Mouse (Mus musculus) stomach, embryonic 15.5 days (tissue): Measurements from ENCODE around the gene Lce1f. TPM values are rescaled to one million over a fixed set of nuclear protein-coding genes. Genes with fewer than 3 reads are reported as not detected.

Experiments
- ATAC-seq: fragments of 200-750 bp; cut with Nextera tagmentation; 2 replicates; pipeline ENCODE4 v1.8.0; 2017; ENCODE audit warnings: low read depth, moderate number of reproducible peaks, moderate TSS enrichment; ENCODE audit not compliant: insufficient read depth, low FRiP score
- H3K27ac ChIP-seq: fragments of 300-500 bp; sonication (generic); 2 replicates; pipeline ENCODE4 v1.5.1; 2015; ENCODE audit warnings: mild to moderate bottlenecking, inconsistent platforms
- H3K27me3 ChIP-seq: fragments of 300-500 bp; sonication (generic); replicated peaks from 2 replicates; pipeline ENCODE4 v1.6.1; 2015; ENCODE audit warnings: inconsistent platforms
- H3K36me3 ChIP-seq: fragments of 300-500 bp; sonication (generic); 2 replicates; pipeline ENCODE4 v1.6.1; 2015; ENCODE audit warnings: inconsistent platforms
- H3K4me1 ChIP-seq: fragments of 300-500 bp; sonication (generic); 2 replicates; pipeline ENCODE4 v1.6.1; 2015; ENCODE audit warnings: inconsistent platforms
- H3K4me2 ChIP-seq: fragments of 300-500 bp; sonication (generic); 2 replicates; pipeline ENCODE4 v1.6.1; 2015; ENCODE audit warnings: mild to moderate bottlenecking, inconsistent platforms
- H3K4me3 ChIP-seq: fragments of 300-500 bp; sonication (generic); replicated peaks from 2 replicates; pipeline ENCODE4 v1.5.1; 2015; ENCODE audit warnings: inconsistent platforms
- H3K9ac ChIP-seq: fragments of 300-500 bp; sonication (generic); 2 replicates; pipeline ENCODE4 v1.6.1; 2015; ENCODE audit warnings: inconsistent platforms
- H3K9me3 ChIP-seq: fragments of 300-500 bp; sonication (generic); 2 replicates; pipeline ENCODE4 v1.6.1; 2016; ENCODE audit warnings: inconsistent platforms
- polyA plus RNA-seq: library from polyadenylated mRNA; unstranded; fragments of >200 nt; fragmentation: Nextera tagmentation; extraction: Ambion mirVana; gene quantifications from 2 replicates; pipeline ENCODE4 v1.2.1, GENCODE M21; 2015

Gene Lce1f
- polyA plus RNA-seq, 1 experiment from 2014 or later = not detected

- no peak for ATAC-seq
- no peak within 1 kb of the TSS for H3K27ac ChIP-seq
- H3K36me3 ChIP-seq = no peaks in the 10 kb centered on the region
- H3K27me3 ChIP-seq = no peaks in the 10 kb centered on the region
- H3K4me1 ChIP-seq = no peaks in the 10 kb centered on the region
- H3K9me3 ChIP-seq = no peaks in the 10 kb centered on the region
- no peak within 1 kb of the TSS for H3K9ac ChIP-seq
- H3K4me2 ChIP-seq = no peak within 1 kb of the TSS
- no peak within 1 kb of the TSS for H3K4me3 ChIP-seq
Observed at GRCm38 (mm10) chr3:92670215-92670614, 49.9 kb downstream of the Lce1f start, which contains the start of gene Lce1a2. Gene Lce1a2 (minus strand): TSS chr3:92670315.

Other genes starting within 250 kb of the Lce1f start
- 69.5 and 186 TPM in 2 replicates for gene Sprr1a, start 234.5 kb downstream of the Lce1f start, polyA plus RNA-seq
- gene Sprr4, start 219.9 kb downstream of the Lce1f start, polyA plus RNA-seq = not detected in 2 replicates
- not detected in 2 replicates for gene 2310046K23Rik, start 185.8 kb downstream of the Lce1f start, polyA plus RNA-seq
- 0.41 and 1.2 TPM in 2 replicates for gene Ivl, start 146.6 kb downstream of the Lce1f start, polyA plus RNA-seq
- 0.67 TPM in 1 of 2 replicates, not detected in the other for gene Smcp, start 131.4 kb downstream of the Lce1f start, polyA plus RNA-seq
- not detected in 2 replicates for gene 2210017I01Rik, start 112.9 kb downstream of the Lce1f start, polyA plus RNA-seq
- gene Lce6a, start 98.7 kb downstream of the Lce1f start, polyA plus RNA-seq = not detected in 2 replicates
- gene Lce1a1, start 72.0 kb downstream of the Lce1f start, polyA plus RNA-seq = not detected in 2 replicates
- gene Lce1b, start 63.4 kb downstream of the Lce1f start, polyA plus RNA-seq = not detected in 2 replicates
- not detected in 2 replicates for gene Lce1a2, start 50.0 kb downstream of the Lce1f start, polyA plus RNA-seq
- not detected in 2 replicates for gene Lce1c, start 41.1 kb downstream of the Lce1f start, polyA plus RNA-seq
- gene Lce1d, start 33.1 kb downstream of the Lce1f start, polyA plus RNA-seq = not detected in 2 replicates
- not detected in 2 replicates for gene Lce1e, start 11.3 kb downstream of the Lce1f start, polyA plus RNA-seq
- gene Gm38119, start 18.7 kb upstream of the Lce1f start, polyA plus RNA-seq = not detected in 2 replicates
- not detected in 2 replicates for gene Lce1g, start 32.0 kb upstream of the Lce1f start, polyA plus RNA-seq
- not detected in 2 replicates for gene Lce1h, start 44.7 kb upstream of the Lce1f start, polyA plus RNA-seq
- gene Lce1i, start 58.5 kb upstream of the Lce1f start, polyA plus RNA-seq = not detected in 2 replicates
- not detected in 2 replicates for gene Lce1j, start 70.2 kb upstream of the Lce1f start, polyA plus RNA-seq
- gene Lce1k, start 87.5 kb upstream of the Lce1f start, polyA plus RNA-seq = not detected in 2 replicates
- 0.05 TPM in 1 of 2 replicates, not detected in the other for gene Kprp, start 106.9 kb upstream of the Lce1f start, polyA plus RNA-seq
- not detected in 2 replicates for gene Lce1l, start 130.9 kb upstream of the Lce1f start, polyA plus RNA-seq
- not detected in 2 replicates for gene 2310050C09Rik, start 149.9 kb upstream of the Lce1f start, polyA plus RNA-seq
- gene Lce3a, start 205.9 kb upstream of the Lce1f start, polyA plus RNA-seq = 0.62 TPM in 1 of 2 replicates, not detected in the other
- not detected in 2 replicates for gene Lce3b, start 212.6 kb upstream of the Lce1f start, polyA plus RNA-seq
- not detected in 2 replicates for gene Lce3c, start 224.1 kb upstream of the Lce1f start, polyA plus RNA-seq
- gene Lce3d, start 237.0 kb upstream of the Lce1f start, polyA plus RNA-seq = not detected in 2 replicates
- gene Lce3e, start 246.7 kb upstream of the Lce1f start, polyA plus RNA-seq = 0.36 TPM in 1 of 2 replicates, not detected in the other